Mouse (Mus musculus) ES-CJ7 (cell line): ENCODE results near the gene Zbtb3.
A peak's percentile ranks its signal among the peaks of the same experiment; 100 is the strongest.
"Not testable (repeated sequence)": the region's sequence is repeated elsewhere in the genome, so short reads cannot be mapped to it uniquely, and the experiment has no call there.

ENCODE experiments used
- DNase-seq: peaks from one replicate; pipeline ENCODE4 v3.0.0; 2011; ENCODE audit warnings: low read depth, low spot score

Zbtb3 gene

DNA sequence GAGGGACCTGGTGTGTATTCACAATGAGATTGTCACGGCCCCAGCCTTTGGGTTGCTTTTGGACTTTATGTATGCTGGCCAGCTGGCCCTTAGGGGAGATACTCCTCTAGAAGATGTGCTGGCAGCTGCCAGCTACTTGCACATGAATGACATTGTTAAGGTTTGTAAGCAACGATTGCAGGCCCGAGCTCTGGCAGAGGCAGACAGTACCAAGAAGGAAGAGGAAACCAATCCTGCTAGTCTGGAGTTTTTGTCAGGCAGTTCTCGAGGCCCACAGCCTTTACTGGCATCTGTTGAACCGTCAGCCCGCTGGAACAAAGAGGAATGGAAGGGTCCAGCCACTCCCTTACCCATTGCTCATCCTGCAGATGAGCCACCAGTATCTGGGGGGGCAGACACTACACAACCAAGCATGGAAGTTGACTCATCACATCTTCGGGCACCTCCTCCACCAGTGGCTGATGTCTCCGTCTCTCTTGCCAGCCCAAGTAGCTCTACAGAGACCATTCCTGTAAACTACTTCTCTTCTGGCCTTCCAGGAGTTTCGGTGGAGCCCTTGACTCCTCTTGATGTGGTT, 937 bp downstream of the Zbtb3 start:
- no peak for DNase-seq

- no peak for DNase-seq
Observed at GRCm38 (mm10) chr19:8803879-8804660, 1.7 kb downstream of the Zbtb3 start.

- no peak for DNase-seq
Observed at GRCm38 (mm10) chr19:8806810-8807209, 4.5 kb downstream of the Zbtb3 start.

- no peak for DNase-seq
Observed at GRCm38 (mm10) chr19:8815812-8816211, 13.5 kb downstream of the Zbtb3 start.

DNA sequence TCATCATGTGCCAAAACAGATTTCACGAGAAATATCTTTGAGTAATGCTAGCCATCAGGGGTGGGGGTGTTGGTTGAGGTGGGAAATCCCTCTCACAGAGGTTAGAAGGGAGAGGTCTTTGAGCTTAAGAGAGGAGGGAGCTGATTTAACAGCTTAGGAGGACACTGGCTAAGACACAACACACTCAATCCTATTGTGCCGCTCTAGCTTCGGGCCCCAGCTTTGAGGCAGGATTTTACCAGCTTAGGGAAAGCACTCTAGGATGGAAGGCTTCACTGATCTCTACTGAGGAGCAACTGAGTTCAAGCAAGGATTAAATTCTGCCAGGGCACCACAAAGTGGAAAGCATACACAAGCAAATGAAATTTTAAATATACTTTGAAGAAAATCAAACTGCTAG, 14.6 kb downstream of the Zbtb3 start:
- no peak for DNase-seq

GRCm38 (mm10) chr19:8818301-8818798, 16.0 kb downstream of the Zbtb3 start:
- DNase-seq, result no peak

- peak; percentile 99 for DNase-seq
Observed at GRCm38 (mm10) chr19:8818801-8819595, 16.6 kb downstream of the Zbtb3 start, which contains the start of gene Ttc9c. Gene Ttc9c, minus strand, starts transcription at chr19:8819333.

DNA sequence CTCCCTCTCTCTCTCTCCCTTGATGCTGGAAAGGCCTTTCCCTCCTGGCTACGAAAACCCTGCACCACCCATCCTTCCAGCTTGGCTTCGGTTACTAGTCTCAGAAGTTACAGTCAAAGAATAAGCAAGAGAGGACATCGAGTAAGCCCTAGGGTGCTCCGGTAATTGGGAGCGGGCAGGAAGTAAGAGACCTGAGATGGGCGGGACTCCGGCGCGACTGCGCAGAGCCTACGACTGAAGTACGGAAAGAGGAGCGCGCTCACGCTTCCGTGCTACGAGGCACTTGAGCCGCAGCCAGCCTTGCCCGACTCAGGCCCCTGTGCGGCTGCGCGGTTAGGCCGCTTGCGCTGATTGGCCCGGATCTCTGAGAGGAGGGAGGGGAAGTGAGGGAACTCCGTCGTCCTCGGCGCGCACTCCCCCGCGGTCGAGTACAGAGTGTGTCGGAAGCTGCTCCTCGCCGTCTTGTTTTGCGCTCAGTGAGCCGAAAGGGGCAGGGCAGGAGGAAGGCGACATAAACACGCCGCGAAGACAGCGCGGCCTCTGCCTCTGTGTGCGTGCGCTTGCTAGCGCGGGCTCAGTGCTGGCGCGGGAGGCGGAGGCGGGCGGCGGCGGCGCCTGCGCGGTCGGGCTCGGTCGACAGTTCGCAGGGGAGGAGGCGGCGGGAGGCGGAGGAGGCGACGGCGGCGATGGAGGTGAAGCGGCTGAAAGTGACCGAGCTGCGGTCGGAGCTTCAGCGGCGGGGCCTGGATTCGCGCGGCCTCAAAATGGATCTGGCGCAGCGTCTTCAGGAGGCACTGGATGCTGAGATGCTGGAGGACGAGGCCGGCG, 17.5 kb downstream of the Zbtb3 start, which contains the start of gene Hnrnpul2:
Gene Hnrnpul2 (plus strand): TSS at position 415 of the 828 bp plus-strand sequence.
- DNase-seq, result peak; percentile 99

DNA sequence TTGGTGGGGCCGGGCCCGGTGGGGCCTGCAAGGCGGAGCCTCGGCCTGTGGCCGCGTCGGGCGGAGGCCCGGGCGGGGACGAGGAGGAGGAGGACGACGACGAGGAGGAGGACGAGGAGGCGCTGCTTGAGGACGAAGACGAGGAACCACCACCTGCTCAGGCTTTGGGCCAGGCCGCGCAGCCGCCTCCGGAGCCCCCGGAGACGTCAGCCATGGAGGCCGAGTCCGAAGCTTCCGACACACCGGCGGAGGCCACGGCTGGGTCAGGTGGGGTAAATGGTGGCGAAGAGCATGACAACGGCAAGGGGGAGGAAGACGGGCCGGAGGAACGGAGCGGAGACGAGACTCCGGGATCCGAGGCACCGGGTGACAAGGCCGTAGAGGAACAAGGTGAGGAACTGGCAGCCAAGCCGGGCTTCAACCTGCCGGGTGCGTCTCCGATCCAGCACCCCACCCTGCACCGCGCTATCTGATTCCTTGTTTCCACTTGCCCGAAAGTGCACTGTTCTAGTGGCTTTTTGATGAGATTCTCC, 18.1 kb downstream of the Zbtb3 start:
- no peak for DNase-seq

- DNase-seq, result no peak
Observed at GRCm38 (mm10) chr19:8821146-8821545, 18.8 kb downstream of the Zbtb3 start.

GRCm38 (mm10) chr19:8822696-8823095, 20.3 kb downstream of the Zbtb3 start:
- DNase-seq, result no peak

DNA sequence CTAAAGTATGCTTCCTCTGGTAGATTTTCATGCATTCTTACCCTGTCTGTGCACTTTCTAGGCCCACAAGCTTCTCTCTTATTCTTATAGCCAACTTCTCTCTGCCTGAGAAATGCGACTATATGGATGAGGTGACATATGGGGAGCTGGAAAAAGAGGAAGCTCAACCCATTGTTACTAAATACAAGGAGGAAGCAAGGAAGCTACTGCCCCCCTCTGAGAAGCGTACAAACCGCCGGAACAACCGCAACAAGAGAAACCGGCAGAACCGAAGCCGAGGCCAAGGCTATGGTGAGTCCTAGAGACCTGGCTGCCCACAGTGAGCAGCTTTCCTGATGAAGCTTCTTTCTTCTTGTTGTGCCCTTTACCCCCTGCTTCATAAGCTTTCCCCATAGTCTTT, 27.3 kb downstream of the Zbtb3 start, which contains the start of gene AC129217.1:
Gene AC129217.1 (plus strand): TSS at position 114 of the 400 bp plus-strand sequence.
- DNase-seq, result no peak

GRCm38 (mm10) chr19:8830664-8831063, 28.3 kb downstream of the Zbtb3 start:
- DNase-seq, result no peak

DNA sequence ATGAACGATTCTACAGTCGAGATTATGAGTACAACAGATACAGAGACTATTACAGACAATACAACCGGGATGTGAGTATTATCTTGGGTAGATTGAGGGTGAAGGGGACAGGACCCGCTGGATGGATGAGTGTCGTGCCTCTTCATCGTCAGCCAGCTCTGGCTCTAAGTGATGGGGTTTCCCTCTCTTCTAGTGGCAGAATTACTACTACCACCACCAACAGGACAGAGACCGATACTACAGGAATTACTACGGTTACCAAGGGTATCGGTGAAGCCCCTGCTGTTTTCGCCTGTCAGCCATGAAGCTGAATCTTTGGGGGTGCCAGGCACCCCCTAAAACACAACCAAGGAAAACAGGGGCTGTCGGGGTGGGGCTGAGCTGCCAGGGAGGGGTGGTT, 28.9 kb downstream of the Zbtb3 start:
- peak; percentile 51 for DNase-seq

DNA sequence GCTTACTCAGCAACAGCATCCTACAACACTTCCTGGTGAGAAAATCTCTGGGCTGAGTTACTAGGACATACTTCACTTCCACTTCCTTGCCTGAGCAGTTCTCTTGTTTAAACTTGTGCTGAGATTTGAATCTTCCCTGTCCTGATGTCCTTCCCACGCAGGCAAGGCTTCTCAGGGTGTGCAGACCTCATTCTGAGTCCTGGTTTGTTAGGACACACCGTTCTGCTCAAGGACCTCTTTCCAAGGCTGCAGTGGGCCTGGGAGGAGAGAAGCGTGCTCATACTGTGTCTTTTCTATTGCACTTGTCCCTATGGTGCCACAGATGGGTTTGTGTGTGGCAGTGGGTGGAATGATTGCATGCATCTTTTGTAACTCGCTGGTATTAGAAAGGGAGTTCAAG, 30.6 kb downstream of the Zbtb3 start:
- DNase-seq, result no peak

DNA sequence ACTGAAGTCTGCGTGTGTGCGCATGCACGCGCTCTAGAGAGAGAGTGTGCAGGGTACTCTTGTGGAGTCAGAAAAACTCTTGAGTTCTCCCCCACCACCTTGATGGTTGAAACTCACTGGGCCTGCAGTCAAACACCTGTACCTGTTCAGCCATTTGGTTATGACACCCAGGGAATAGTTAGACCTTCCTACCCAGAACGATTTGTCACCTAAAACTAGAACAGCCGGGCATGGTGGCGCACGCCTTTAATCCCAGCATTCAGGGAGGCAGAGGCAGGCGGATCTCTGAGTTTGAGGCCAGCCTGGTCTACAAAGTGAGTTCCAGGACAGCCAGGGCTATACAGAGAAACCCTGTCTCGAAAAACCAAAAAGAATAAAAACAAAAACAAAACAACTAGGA, 34.0 kb downstream of the Zbtb3 start:
- not testable (repeated sequence) for DNase-seq

DNA sequence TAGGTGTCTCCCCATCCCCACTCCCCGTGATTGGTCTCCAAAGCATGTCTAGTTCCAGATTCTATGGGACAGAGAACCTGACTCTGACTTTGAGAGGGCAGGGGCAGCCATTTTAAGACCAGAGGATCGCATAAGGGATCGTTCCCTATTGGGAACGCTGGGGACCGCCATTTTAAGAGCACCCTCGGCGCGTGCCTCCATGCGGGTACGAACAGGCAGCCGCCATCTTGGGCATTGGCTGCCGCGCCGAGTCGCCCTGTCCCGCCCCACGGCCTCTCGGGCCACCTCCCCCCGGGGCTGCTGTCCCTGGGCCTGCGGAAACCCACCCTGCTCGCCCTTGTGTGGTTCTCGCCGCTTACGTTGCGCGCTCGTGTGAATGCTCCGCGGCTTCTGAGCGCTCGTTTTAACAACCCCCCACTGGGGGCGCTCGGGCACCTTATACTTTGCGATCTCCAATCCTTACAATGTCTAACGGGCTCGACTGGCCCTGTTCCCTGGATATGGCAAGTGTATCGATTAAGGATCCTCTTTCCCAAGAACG, 35.0 kb downstream of the Zbtb3 start, which contains the start of gene Bscl2:
Gene Bscl2 (plus strand): TSS at position 217 of the 541 bp plus-strand sequence.
- DNase-seq, result peak; percentile 89

GRCm38 (mm10) chr19:8838041-8838730, 35.8 kb downstream of the Zbtb3 start:
- DNase-seq, result no peak

- DNase-seq, result peak; percentile 92
Observed at GRCm38 (mm10) chr19:8839103-8839907, 37.0 kb downstream of the Zbtb3 start, which contains the start of gene Gng3. Gene Gng3, minus strand, starts transcription at chr19:8839194.
